Mouse (Mus musculus) liver, postnatal 0 days (tissue): ENCODE measurements at regions not wholly inside any gene's neighbourhood (a gene's known extent, or its start where the extent isn't known, plus 50 kb on each side); places are given as distances from the start of the nearest gene placed in this dataset.

ENCODE experiments used
- CTCF ChIP-seq: sonication (generic); IDR thresholded peaks from 2 replicates; pipeline ENCODE4 v1.5.1; 2016; ENCODE audit warnings: antibody characterized with exemption, low read depth
- EP300 ChIP-seq: IDR thresholded peaks from 2 replicates; pipeline ENCODE4 v1.6.1; 2016; ENCODE audit warnings: antibody characterized with exemption, low read depth, mild to moderate bottlenecking

DNA sequence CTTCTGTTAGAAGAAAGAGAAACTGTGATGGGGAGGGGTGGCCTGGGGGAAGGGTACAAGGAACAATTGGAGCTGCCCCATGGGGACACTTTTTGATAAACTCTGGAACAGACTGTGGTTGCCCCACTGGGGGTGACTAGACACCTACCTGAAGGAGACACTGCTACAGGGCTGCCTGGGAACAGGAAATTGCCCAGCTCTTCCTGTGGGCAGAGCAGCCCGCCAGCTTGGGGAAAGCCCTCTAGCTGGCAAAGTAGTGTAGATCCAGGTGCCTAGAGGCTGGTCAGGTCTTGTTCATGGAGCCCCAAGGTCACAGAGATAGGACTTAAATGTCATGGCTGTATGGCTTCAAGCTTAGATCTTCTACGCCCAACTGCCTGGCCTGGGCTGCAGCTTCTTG is 157.9 kb upstream of the Sdk2 start:
- no peak for TF ChIP-seq CTCF
- TF ChIP-seq EP300, result no peak
